Mouse (Mus musculus): ENCODE measurements around the gene Tmed10.

DNA sequence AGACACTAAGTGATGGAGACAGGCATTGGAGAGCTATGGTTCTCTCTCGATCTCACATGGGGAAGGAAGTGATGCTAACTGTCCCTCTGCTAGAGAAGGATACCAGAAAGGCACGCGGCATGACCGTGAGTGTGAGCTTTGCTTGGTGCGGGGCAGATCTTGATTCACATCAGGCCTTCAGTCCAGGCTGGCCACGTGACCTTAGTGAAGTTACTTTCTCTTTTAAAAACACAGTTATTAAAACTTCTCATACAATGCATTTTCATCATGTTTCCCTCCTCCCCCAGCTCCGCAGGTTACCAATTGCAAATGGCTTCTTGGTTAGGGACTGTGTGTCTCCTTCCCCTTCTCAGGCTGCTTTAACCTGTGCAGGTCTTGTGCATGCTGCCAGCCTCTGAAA lies 16.5 kb upstream of the Tmed10 start:
- TF ChIP-seq CTCF (conservative IDR thresholded peaks at IDR 0.05; ENCODE audit: insufficient read depth, insufficient read length, low read depth, low read length) (no peak), POLR2A (IDR thresholded peaks at IDR 0.05; ENCODE audit: low read depth, low read length) (no peak)
